In genomic region chr1:91709244-91709600, GRCm38 (mm10) we compare ENCODE assay signal across 21 mouse cellular contexts.
A peak's percentile ranks its signal among the peaks of the same experiment; 100 is the strongest.
DNase-seq lines count a peak whose midpoint lies in the region; ATAC-seq lines count a peak whose summit lies in the region.
"Had no signal": no experiment of that assay in that cellular context is flagged by ENCODE, and none has a peak within 500 bp of the region (broad histone marks: within the 10 kb centered on the region; RNA-seq: fewer than 3 reads in every experiment).

No protein-coding gene starts in this region.

- ATAC-seq in cerebellum, adult (ENCODE audit: insufficient number of reproducible peaks, low FRiP score, low TSS enrichment) = no peak
- ATAC-seq: midbrain, embryonic 16.5 days; Patski had no signal

- no peaks in the 10 kb centered on the region for H3K9me3 ChIP-seq in heart, embryonic 10.5 days
- H3K9me3 ChIP-seq: heart, embryonic 15.5 days; limb, embryonic 12.5 days had no signal

- WGBS in heart, embryonic 10.5 days = 89% methylated on average over 1 of the region's 1 CpGs

- peak; percentile 2 for DNase-seq in cerebellum, adult 11-12 months
- DNase-seq in heart, embryonic 10.5 days (ENCODE audit: low spot score) = peak; percentile 65
- DNase-seq in heart, adult 9 months (ENCODE audit: low spot score in 2 of 2) = no peak
- peak; percentile 15 for DNase-seq in urinary bladder, adult 2 months (ENCODE audit: low spot score)
- DNase-seq in urinary bladder, postnatal 25 days (ENCODE audit: low spot score) = no peak
- peak; percentile 62 for DNase-seq in testis, postnatal 10 days (ENCODE audit: low spot score)
- no peak for DNase-seq in kidney, postnatal 10 days
- DNase-seq: gastrocnemius, adult 2 months; gastrocnemius, postnatal 36 days; heart, adult 2 months; heart, postnatal 36 days; kidney, adult 11 months; kidney, postnatal 25 days; lung, postnatal 36 days; right cerebral cortex, postnatal 4 days had no signal

- peaks cover 12% of the 10 kb centered on the region; the same call in 1 of the 2 replicates for H3K27me3 ChIP-seq in heart, embryonic 10.5 days (ENCODE audit: insufficient read depth, poor library complexity, severe bottlenecking)
- H3K27me3 ChIP-seq: heart, embryonic 15.5 days; limb, embryonic 12.5 days had no signal

- no peaks in the 10 kb centered on the region for H3K36me3 ChIP-seq in heart, embryonic 10.5 days
- H3K36me3 ChIP-seq: heart, embryonic 15.5 days; limb, embryonic 12.5 days had no signal

- no peak overlapping the region for H3K27ac ChIP-seq in heart, embryonic 10.5 days
- H3K27ac ChIP-seq: gastrocnemius, adult 2 months; heart, adult 2 months; heart, embryonic 15.5 days; hindbrain, embryonic 14.5 days; limb, embryonic 12.5 days had no signal

- no peak overlapping the region for H3K4me3 ChIP-seq in heart, embryonic 10.5 days
- H3K4me3 ChIP-seq: gastrocnemius, adult 2 months; heart, adult 2 months; heart, embryonic 15.5 days; limb, embryonic 12.5 days had no signal

- H3K4me1 ChIP-seq in heart, embryonic 10.5 days = peaks cover 1% of the 10 kb centered on the region; the same call in 1 of the 2 replicates
- H3K4me1 ChIP-seq: heart, embryonic 15.5 days had no signal

Comparison
In these comparisons a context has a peak if more than half of its experiments do, and no peak if none do; other contexts are left out.
1. DNase-seq: peak in cerebellum, adult 11-12 months (single experiment), heart, embryonic 10.5 days (single experiment), urinary bladder, adult 2 months (single experiment) and testis, postnatal 10 days (single experiment); none in heart, adult 9 months (0 of 2), urinary bladder, postnatal 25 days (single experiment) and kidney, postnatal 10 days (single experiment).